Mouse (Mus musculus) MEL (cell line): ENCODE data around the gene Man2c1. TPM values are rescaled to one million over a fixed set of nuclear protein-coding genes. Genes with fewer than 3 reads are reported as not detected.

Experiments
- DNase-seq: peaks from one replicate; pipeline ENCODE4 v3.0.0; 2011; ENCODE audit warnings: low read depth, low spot score
- H3K27ac ChIP-seq: 2 replicates; pipeline ENCODE4 v1.5.1; 2012; ENCODE audit warnings: low read depth, mild to moderate bottlenecking, control low read depth, low read length, moderate library complexity; ENCODE audit not compliant: control insufficient read depth
- H3K27me3 ChIP-seq, 2 experiments: fragments of 150-350 bp in 1 of 2; sonication (generic) in 1 of 2; 2 replicates each; pipeline ENCODE4 v1.6.1; 2012; ENCODE audit warnings: low read length in 2 of 2, mild to moderate bottlenecking in 2 of 2, improper control_type of control experiment in 1 of 2, moderate library complexity in 1 of 2; ENCODE audit not compliant: insufficient read depth in 2 of 2, control insufficient read depth in 1 of 2
- H3K36me3 ChIP-seq, 2 experiments: 2 replicates each; pipeline ENCODE4 v1.6.1; 2012 to 2014; ENCODE audit warnings: low read length in 2 of 2, improper control_type of control experiment in 1 of 2, inconsistent platforms in 1 of 2, mild to moderate bottlenecking in 1 of 2; ENCODE audit not compliant: insufficient read depth in 2 of 2, control insufficient read depth in 1 of 2
- H3K4me1 ChIP-seq, 2 experiments: fragments of 150-350 bp in 1 of 2; sonication (generic) in 1 of 2; 2 replicates each; pipeline ENCODE4 v1.6.1; 2012; ENCODE audit warnings: low read length in 2 of 2, improper control_type of control experiment in 1 of 2, mild to moderate bottlenecking in 1 of 2; ENCODE audit not compliant: insufficient read depth in 2 of 2, control insufficient read depth in 1 of 2
- H3K4me3 ChIP-seq, 2 experiments: fragments of 150-350 bp in 1 of 2; sonication (generic) in 1 of 2; 2 replicates each; pipeline ENCODE4 v1.5.1; 2012; ENCODE audit warnings: low read depth in 2 of 2, low read length in 2 of 2, mild to moderate bottlenecking in 2 of 2, moderate library complexity in 2 of 2, control low read depth in 1 of 2, improper control_type of control experiment in 1 of 2; ENCODE audit not compliant: control insufficient read depth in 1 of 2, insufficient read depth in 1 of 2
- H3K79me2 ChIP-seq: 2 replicates; pipeline ENCODE4 v1.6.1; 2012; ENCODE audit warnings: mild to moderate bottlenecking, low read length, moderate library complexity; ENCODE audit not compliant: control insufficient read depth, poor library complexity, insufficient read depth
- H3K9ac ChIP-seq: 2 replicates; pipeline ENCODE4 v1.6.1; 2012; ENCODE audit warnings: low read depth, mild to moderate bottlenecking, control low read depth, low read length, moderate library complexity; ENCODE audit not compliant: control insufficient read depth, poor library complexity, severe bottlenecking
- H3K9me3 ChIP-seq: fragments of 150-350 bp; sonication (generic); replicated peaks from 2 replicates; pipeline ENCODE4 v1.6.1; 2012; ENCODE audit warnings: mild to moderate bottlenecking, low read length, improper control_type of control experiment, moderate library complexity; ENCODE audit not compliant: insufficient read depth
- BHLHE40 ChIP-seq: IDR thresholded peaks from 2 replicates; pipeline ENCODE4 v1.6.1; 2012; ENCODE audit warnings: low read depth, mild to moderate bottlenecking, inconsistent platforms, low read length, improper control_type of control experiment, borderline replicate concordance
- CHD1 ChIP-seq: IDR thresholded peaks from 2 replicates; pipeline ENCODE4 v1.6.1; 2012; ENCODE audit warnings: low read depth, mild to moderate bottlenecking, inconsistent platforms, low read length, improper control_type of control experiment
- CTCF ChIP-seq, 3 experiments: IDR thresholded peaks in 2 of 3; conservative IDR thresholded peaks in 1 of 3; 2 replicates each; pipeline ENCODE4 v1.5.1; 2011 to 2012; ENCODE audit warnings: low read length in 3 of 3, low read depth in 2 of 3, mild to moderate bottlenecking in 2 of 3, improper control_type of control experiment in 1 of 3, inconsistent platforms in 1 of 3, mixed read lengths in 1 of 3, moderate library complexity in 1 of 3; ENCODE audit not compliant: control insufficient read depth in 1 of 3, insufficient read depth in 1 of 3, poor library complexity in 1 of 3, severe bottlenecking in 1 of 3
- GATA1 ChIP-seq: IDR thresholded peaks from 2 replicates; pipeline ENCODE4 v1.6.1; 2011; ENCODE audit warnings: low read depth, low read length, improper control_type of control experiment
- HCFC1 ChIP-seq: IDR thresholded peaks from 2 replicates; pipeline ENCODE4 v1.6.1; 2012; ENCODE audit warnings: low read depth, mild to moderate bottlenecking, inconsistent platforms, low read length, improper control_type of control experiment, moderate library complexity
- JUND ChIP-seq: IDR thresholded peaks from 2 replicates; pipeline ENCODE4 v1.6.1; 2011; ENCODE audit warnings: low read depth, mild to moderate bottlenecking, improper control_type of control experiment, low read length
- MAZ ChIP-seq: IDR thresholded peaks from 2 replicates; pipeline ENCODE4 v1.6.1; 2012; ENCODE audit warnings: low read depth, mild to moderate bottlenecking, inconsistent platforms, low read length, improper control_type of control experiment
- MEF2A ChIP-seq: IDR thresholded peaks from 2 replicates; pipeline ENCODE4 v1.6.1; 2014; ENCODE audit warnings: low read depth, mild to moderate bottlenecking, inconsistent platforms, low read length, improper control_type of control experiment; ENCODE audit not compliant: poor library complexity, insufficient replicate concordance, severe bottlenecking; ENCODE audit errors: extremely low read depth
- MXI1 ChIP-seq: IDR thresholded peaks from 2 replicates; pipeline ENCODE4 v1.6.1; 2011; ENCODE audit warnings: mild to moderate bottlenecking, low read depth, low read length, improper control_type of control experiment
- MYC ChIP-seq: IDR thresholded peaks from 2 replicates; pipeline ENCODE4 v1.6.1; 2011; ENCODE audit warnings: low read depth, mild to moderate bottlenecking, low read length, improper control_type of control experiment, moderate library complexity
- NELFE ChIP-seq: IDR thresholded peaks from 2 replicates; pipeline ENCODE4 v1.6.1; 2011; ENCODE audit warnings: low read depth, low read length, improper control_type of control experiment
- POLR2AphosphoS2 ChIP-seq: IDR thresholded peaks from 2 replicates; pipeline ENCODE4 v1.6.1; 2011; ENCODE audit warnings: low read length, improper control_type of control experiment
- RAD21 ChIP-seq: IDR thresholded peaks from 2 replicates; pipeline ENCODE4 v1.6.1; 2011; ENCODE audit warnings: mild to moderate bottlenecking, low read depth, low read length, improper control_type of control experiment
- SIN3A ChIP-seq: IDR thresholded peaks from 2 replicates; pipeline ENCODE4 v1.6.1; 2012; ENCODE audit warnings: low read length, improper control_type of control experiment, inconsistent platforms
- TBP ChIP-seq: IDR thresholded peaks from 2 replicates; pipeline ENCODE4 v1.8.0; 2011; ENCODE audit warnings: low read depth, low read length, improper control_type of control experiment
- USF1 ChIP-seq: IDR thresholded peaks from 2 replicates; pipeline ENCODE4 v1.6.1; 2014; ENCODE audit warnings: low read depth, mild to moderate bottlenecking, inconsistent platforms, low read length, improper control_type of control experiment, moderate library complexity
- ZMIZ1 ChIP-seq: IDR thresholded peaks from 2 replicates; pipeline ENCODE4 v1.6.1; 2012; ENCODE audit warnings: low read depth, mild to moderate bottlenecking, inconsistent platforms, low read length, improper control_type of control experiment, moderate library complexity
- ZNF384 ChIP-seq: IDR thresholded peaks from 2 replicates; pipeline ENCODE4 v1.6.1; 2012; ENCODE audit warnings: low read depth, mild to moderate bottlenecking, inconsistent platforms, low read length, improper control_type of control experiment
- polyA plus RNA-seq, 2 experiments: library from polyadenylated mRNA; stranded (reverse) in 1 of 2; unstranded in 1 of 2; fragments of >175 nt in 1 of 2; fragments of >200 nt in 1 of 2; gene quantifications; 2 replicates each; pipeline versions ENCODE4 v1.2.1 to v1.2.4; 2012; ENCODE audit warnings: low replicate concordance in 2 of 2, low read depth in 1 of 2; ENCODE audit not compliant: insufficient read length in 2 of 2, insufficient read depth in 1 of 2, missing spikeins in 1 of 2
- total RNA-seq: library from RNA; depleted of rRNA; stranded (reverse); fragments of 300-350 nt; gene quantifications from 2 replicates; pipeline ENCODE4 v1.2.3, GENCODE M21; 2012

Man2c1 gene
- total and polyA plus RNA-seq, 3 experiments: 32.2 to 73.7 TPM; not detected in 1

DNA sequence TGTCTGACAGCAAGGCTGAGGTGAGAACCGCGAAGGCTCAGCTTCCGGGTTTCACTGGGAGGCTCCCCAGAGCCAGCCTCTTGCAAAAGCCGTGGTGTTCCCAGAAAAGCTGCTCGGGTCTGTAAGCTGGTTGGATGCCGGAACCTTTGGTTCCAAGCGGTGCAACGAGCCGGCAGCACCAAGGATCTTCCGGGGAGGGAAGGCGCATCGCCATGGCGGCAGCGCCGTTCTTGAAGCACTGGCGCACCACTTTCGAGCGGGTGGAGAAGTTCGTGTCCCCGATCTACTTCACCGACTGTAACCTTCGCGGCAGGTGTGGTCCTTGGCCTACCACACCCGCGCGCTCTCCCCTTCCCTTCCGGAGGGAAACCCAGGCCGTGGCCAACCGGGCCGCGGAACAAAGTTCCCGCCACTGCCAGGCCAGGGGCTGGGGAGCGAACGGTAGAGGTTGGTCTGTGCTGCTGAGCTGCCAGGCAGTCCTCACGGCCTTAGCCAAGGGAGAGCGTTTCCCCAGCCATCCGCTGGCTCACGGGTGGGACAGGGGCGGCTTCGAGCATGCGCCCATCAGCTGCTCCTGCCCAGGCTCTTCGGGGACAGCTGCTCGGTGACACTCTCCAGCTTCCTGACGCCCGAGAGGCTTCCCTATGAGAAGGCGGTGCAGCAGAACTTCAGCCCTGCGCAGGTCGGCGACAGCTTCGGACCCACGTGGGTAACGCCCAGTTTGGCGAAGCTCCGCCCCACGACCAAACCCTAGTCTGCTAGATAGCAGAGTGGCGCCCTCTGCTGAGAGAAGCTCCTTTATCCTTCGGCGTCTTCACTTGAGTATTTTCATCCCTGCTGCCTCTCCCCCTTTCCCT, at the start of gene Man2c1 (continued):
- TF ChIP-seq TBP (peak; percentile 91), CTCF (IDR thresholded peaks at IDR 0.05 in 2 of 3, conservative IDR thresholded peaks at IDR 0.05 in 1 of 3; ENCODE audit: control insufficient read depth in 1 of 3, insufficient read depth in 1 of 3, low read depth in 2 of 3, low read length in 3 of 3, poor library complexity in 1 of 3, severe bottlenecking in 1 of 3) (peak; percentile 66 to 87 (median 80)), CHD1 (no peak; the same call in 1 of the 2 replicates), USF1 (peak; percentile 86), JUND (no peak), GATA1 (no peak)

DNA sequence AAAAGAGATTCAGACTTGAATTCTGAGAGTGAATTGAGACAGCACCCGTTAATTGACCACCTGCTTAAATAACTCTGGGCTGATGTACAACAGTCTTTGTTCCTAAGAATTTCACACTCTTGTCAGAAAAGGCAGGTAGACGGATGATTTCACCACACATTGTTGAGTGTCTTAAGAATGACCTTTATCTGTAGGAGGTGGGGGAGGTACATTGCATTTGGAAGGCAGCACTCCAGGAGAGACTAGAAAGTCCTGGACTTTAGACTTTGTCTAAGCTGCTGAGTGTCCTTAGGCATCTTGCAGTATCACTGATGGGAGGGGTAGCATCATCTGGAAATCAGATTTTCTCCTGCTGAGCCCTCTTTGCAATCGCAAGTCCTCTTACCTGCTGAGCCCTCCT, 48.3 kb upstream of the Man2c1 start:
- H3K27me3 ChIP-seq: no peaks in the 10 kb centered on the region
- H3K9ac ChIP-seq: no peak overlapping the region
- H3K4me1 ChIP-seq: peaks cover 0 to 2% of the 10 kb centered on the region in 2 experiments; a peak in 2 of 4 replicates
- H3K79me2 ChIP-seq: peaks cover 33% of the 10 kb centered on the region
- H3K36me3 ChIP-seq: peaks cover 2 to 25% of the 10 kb centered on the region in 2 experiments
- H3K4me3 ChIP-seq: no peak overlapping the region
- H3K27ac ChIP-seq: no peak overlapping the region
- no peak for DNase-seq
- no peaks in the 10 kb centered on the region for H3K9me3 ChIP-seq
- no peak for TF ChIP-seq RAD21

DNA sequence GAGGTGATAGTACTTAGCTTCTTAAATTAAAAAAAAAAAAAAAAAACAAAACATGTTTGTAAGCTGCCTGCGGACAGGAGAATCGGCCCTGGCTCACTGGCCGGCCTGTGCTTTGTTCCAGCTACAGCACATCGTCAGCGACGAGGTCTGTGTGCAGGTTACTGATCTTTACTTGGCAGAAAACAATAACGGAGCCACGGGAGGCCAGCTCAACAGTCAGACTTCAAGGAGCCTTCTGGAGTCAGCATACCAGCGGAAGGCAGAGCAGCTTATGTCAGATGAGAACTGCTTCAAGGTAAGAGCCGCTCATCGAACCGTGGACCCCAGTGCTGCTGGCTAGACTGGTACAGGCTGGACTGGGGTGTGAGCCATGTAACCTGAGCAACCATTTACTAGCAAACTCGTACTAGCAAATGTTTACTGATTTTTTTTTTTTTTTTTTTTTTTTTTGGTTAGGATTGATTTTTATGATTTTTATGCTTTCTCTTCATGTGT, 13.2 kb upstream of the Man2c1 start:
- Histone ChIP-seq H3K79me2 (no peaks in the 10 kb centered on the region; the same call in 1 of the 2 replicates), H3K4me3 (no peak overlapping the region), H3K9me3 (no peaks in the 10 kb centered on the region), H3K27ac (no peak overlapping the region), H3K4me1 (no peaks in the 10 kb centered on the region; a peak in 1 of 4 replicates), H3K9ac (no peak overlapping the region), H3K36me3 (peaks cover 0 to 37% of the 10 kb centered on the region in 2 experiments; a peak in 2 of 4 replicates), H3K27me3 (no peaks in the 10 kb centered on the region)
- DNase-seq: no peak
- TF ChIP-seq MAZ: no peak
- TF ChIP-seq ZMIZ1: no peak
- TF ChIP-seq BHLHE40: no peak
- no peak for TF ChIP-seq MYC
- no peak for TF ChIP-seq HCFC1
- TF ChIP-seq SIN3A: no peak
- TF ChIP-seq MEF2A: no peak
- no peak for TF ChIP-seq RAD21
- TF ChIP-seq MXI1: no peak
- no peak for TF ChIP-seq POLR2AphosphoS2
- no peak for TF ChIP-seq NELFE
- no peak for TF ChIP-seq GATA1
- no peak for TF ChIP-seq ZNF384
